Comparison of ENCODE assay signal across 8 mouse cellular contexts in genomic region chr12:38130209-38130915, GRCm38 (mm10).
DNase-seq lines count a peak whose midpoint lies in the region; ATAC-seq and TF ChIP-seq lines count a peak whose summit lies in the region.

No protein-coding gene starts in this region.

- no peaks in the 10 kb centered on the region for H3K9me3 ChIP-seq in liver, embryonic 14.5 days (ENCODE audit: control insufficient read depth, low read length)
- H3K9me3 ChIP-seq in liver, embryonic 11.5 days (ENCODE audit: control insufficient read depth, low read length): no peaks in the 10 kb centered on the region
- no peaks in the 10 kb centered on the region for H3K9me3 ChIP-seq in stomach, postnatal 0 days (ENCODE audit: control insufficient read depth, low read length)

- H3K4me1 ChIP-seq in liver, embryonic 14.5 days (replicated peaks; ENCODE audit: control insufficient read depth in 2 of 2, insufficient read depth in 2 of 2, low read length in 1 of 2): no peaks in the 10 kb centered on the region
- H3K4me1 ChIP-seq in liver, embryonic 11.5 days (replicated peaks; ENCODE audit: control insufficient read depth, insufficient read depth, low read length): no peaks in the 10 kb centered on the region
- no peaks in the 10 kb centered on the region for H3K4me1 ChIP-seq in stomach, postnatal 0 days (replicated peaks; ENCODE audit: control insufficient read depth, insufficient read depth)

- no peak overlapping the region for H3K4me2 ChIP-seq in liver, embryonic 14.5 days (ENCODE audit: low read depth)
- no peak overlapping the region for H3K4me2 ChIP-seq in liver, embryonic 11.5 days
- H3K4me2 ChIP-seq in stomach, postnatal 0 days (replicated peaks; ENCODE audit: low read depth): no peak overlapping the region

- intact Hi-C loops in gastrocnemius, adult 2 months (cut with DNase I): loop anchor here (5.0 kb wide), 1 partner anchor 1367 kb away; no protein-coding TSS in a partner anchor

- no peak for ATAC-seq in liver, embryonic 14.5 days (ENCODE audit: insufficient read depth)
- no peak for ATAC-seq in liver, embryonic 11.5 days (replicated peaks; ENCODE audit: low FRiP score)
- no peak for ATAC-seq in stomach, postnatal 0 days (ENCODE audit: low FRiP score, low TSS enrichment)

- H3K36me3 ChIP-seq in liver, embryonic 14.5 days (replicated peaks; ENCODE audit: control insufficient read depth, insufficient read depth, low read depth): no peaks in the 10 kb centered on the region
- H3K36me3 ChIP-seq in liver, embryonic 11.5 days (ENCODE audit: control insufficient read depth, insufficient read depth, low read length): no peaks in the 10 kb centered on the region
- H3K36me3 ChIP-seq in stomach, postnatal 0 days (ENCODE audit: control insufficient read depth, insufficient read depth, low read length): no peaks in the 10 kb centered on the region

- 50% methylated on average over 9 of the region's 9 CpGs for WGBS in liver, embryonic 14.5 days (ENCODE audit: insufficient replicate concordance)
- 62% methylated on average over 9 of the region's 9 CpGs for WGBS in liver, embryonic 11.5 days
- WGBS in stomach, postnatal 0 days: 54% methylated on average over 9 of the region's 9 CpGs

- TF ChIP-seq EP300 in liver, embryonic 14.5 days (IDR thresholded peaks at IDR 0.05; ENCODE audit: low read depth): no peak
- no peak for TF ChIP-seq EP300 in stomach, postnatal 0 days (optimal IDR thresholded peaks at IDR 0.05)

- no peak overlapping the region for H3K27ac ChIP-seq in gastrocnemius, adult 2 months
- no peak overlapping the region for H3K27ac ChIP-seq in liver, embryonic 14.5 days
- no peak overlapping the region for H3K27ac ChIP-seq in liver, embryonic 11.5 days (ENCODE audit: low read depth, low read length)
- H3K27ac ChIP-seq in stomach, postnatal 0 days (replicated peaks): no peak overlapping the region

- no peak overlapping the region for H3K4me3 ChIP-seq in gastrocnemius, adult 2 months
- no peak overlapping the region for H3K4me3 ChIP-seq in liver, embryonic 14.5 days (ENCODE audit: insufficient read depth in 1 of 2, low read depth in 2 of 2, low read length in 2 of 2)
- H3K4me3 ChIP-seq in liver, embryonic 11.5 days (ENCODE audit: low read depth, low read length): no peak overlapping the region
- no peak overlapping the region for H3K4me3 ChIP-seq in stomach, postnatal 0 days (ENCODE audit: low read depth, low read length)

- no peak overlapping the region for H3K9ac ChIP-seq in liver, embryonic 14.5 days (replicated peaks)
- H3K9ac ChIP-seq in liver, embryonic 11.5 days (ENCODE audit: low read depth, low read length): no peak overlapping the region
- H3K9ac ChIP-seq in stomach, postnatal 0 days (ENCODE audit: low read length): no peak overlapping the region

- no peak for DNase-seq in gastrocnemius, adult 2 months
- DNase-seq in gastrocnemius, adult 18-20 months (ENCODE audit: low spot score): no peak
- no peak for DNase-seq in liver, embryonic 14.5 days (ENCODE audit: low read depth in 3 of 3, low spot score in 3 of 3)
- DNase-seq in liver, embryonic 11.5 days (ENCODE audit: low spot score): no peak
- peak; percentile 58 for DNase-seq in NIH3T3 (ENCODE audit: low read depth)
- peak; percentile 42 for DNase-seq in forelimb bud, embryonic 11.5 days (ENCODE audit: low read depth, low spot score)
- no peak for DNase-seq in stomach, postnatal 0 days (ENCODE audit: low spot score)
- no peak for DNase-seq in thymus, postnatal 25 days

- peak; percentile 77 for TF ChIP-seq CTCF in gastrocnemius, adult 2 months (IDR thresholded peaks at IDR 0.05)
- peak; percentile 38; the same call in 1 of the 2 replicates for TF ChIP-seq CTCF in liver, embryonic 14.5 days (IDR thresholded peaks at IDR 0.05; ENCODE audit: low read depth)
- peak; percentile 84 for TF ChIP-seq CTCF in stomach, postnatal 0 days (IDR thresholded peaks at IDR 0.05; ENCODE audit: low read depth)

- no peaks in the 10 kb centered on the region for H3K27me3 ChIP-seq in liver, embryonic 14.5 days (ENCODE audit: control insufficient read depth, insufficient read depth, low read length)
- no peaks in the 10 kb centered on the region for H3K27me3 ChIP-seq in liver, embryonic 11.5 days (replicated peaks; ENCODE audit: control insufficient read depth, insufficient read depth, low read length)
- no peaks in the 10 kb centered on the region for H3K27me3 ChIP-seq in stomach, postnatal 0 days (ENCODE audit: control insufficient read depth, insufficient read depth, low read length)

Comparison
In these comparisons a context has a peak if more than half of its experiments do, and no peak if none do; other contexts are left out.
1. DNase-seq: peak in NIH3T3 (single experiment) and forelimb bud, embryonic 11.5 days (single experiment); none in gastrocnemius, adult 2 months (single experiment), gastrocnemius, adult 18-20 months (single experiment), liver, embryonic 14.5 days (0 of 3), liver, embryonic 11.5 days (single experiment), stomach, postnatal 0 days (single experiment) and thymus, postnatal 25 days (single experiment).
2. Peak in every context shown above with its lines, with median percentiles within 50 percentile points of each other: CTCF ChIP-seq.